Mouse (Mus musculus): ENCODE measurements at regions not wholly inside any gene's neighbourhood (a gene's known extent, or its start where the extent isn't known, plus 50 kb on each side); places are given as distances from the start of the nearest gene placed in this dataset.

- TF ChIP-seq POLR2A (IDR thresholded peaks at IDR 0.05; ENCODE audit: borderline replicate concordance, low read depth, low read length) (no peak), CTCF (IDR thresholded peaks at IDR 0.05; ENCODE audit: low read depth, low read length) (no peak)
Observed at GRCm38 (mm10) chr12:16354711-16355110, 256.1 kb downstream of the Lpin1 start.
